Mouse (Mus musculus) megakaryocyte, embryonic 14.5 days (primary cell): ENCODE measurements around the gene Gm20388. TPM values are rescaled to one million over a fixed set of nuclear protein-coding genes. Genes with fewer than 3 reads are reported as not detected.

Experiments
- H3K27me3 ChIP-seq: replicated peaks from 2 replicates; pipeline ENCODE3; 2012; ENCODE audit warnings: inconsistent platforms
- H3K36me3 ChIP-seq: replicated peaks from 2 replicates; pipeline ENCODE3; 2012; ENCODE audit warnings: low read length, inconsistent platforms, mixed read lengths
- H3K4me1 ChIP-seq: 2 replicates; pipeline ENCODE4 v1.6.1; 2012; ENCODE audit warnings: inconsistent platforms
- H3K4me3 ChIP-seq: replicated peaks from 2 replicates; pipeline ENCODE3; 2012; ENCODE audit warnings: moderate library complexity, mild to moderate bottlenecking, inconsistent platforms
- H3K9me3 ChIP-seq: 2 replicates; pipeline ENCODE4 v1.6.1; 2012; ENCODE audit warnings: inconsistent platforms
- FLI1 ChIP-seq: IDR thresholded peaks from 2 replicates; pipeline ENCODE4 v1.6.1; 2012; ENCODE audit warnings: low read length, inconsistent platforms, mixed read lengths
- GATA1 ChIP-seq: IDR thresholded peaks from 3 replicates; pipeline ENCODE4 v1.6.1; 2012; ENCODE audit warnings: mixed read lengths, low read length, inconsistent platforms, borderline replicate concordance
- polyA plus RNA-seq: library from polyadenylated mRNA; stranded (reverse); fragments of >175 nt; gene quantifications from 2 replicates; pipeline ENCODE4 v1.2.3, GENCODE M21; 2012; ENCODE audit warnings: low replicate concordance; ENCODE audit not compliant: insufficient read depth

Gm20388 gene
- polyA plus RNA-seq, 1 experiment: 111 TPM

DNA sequence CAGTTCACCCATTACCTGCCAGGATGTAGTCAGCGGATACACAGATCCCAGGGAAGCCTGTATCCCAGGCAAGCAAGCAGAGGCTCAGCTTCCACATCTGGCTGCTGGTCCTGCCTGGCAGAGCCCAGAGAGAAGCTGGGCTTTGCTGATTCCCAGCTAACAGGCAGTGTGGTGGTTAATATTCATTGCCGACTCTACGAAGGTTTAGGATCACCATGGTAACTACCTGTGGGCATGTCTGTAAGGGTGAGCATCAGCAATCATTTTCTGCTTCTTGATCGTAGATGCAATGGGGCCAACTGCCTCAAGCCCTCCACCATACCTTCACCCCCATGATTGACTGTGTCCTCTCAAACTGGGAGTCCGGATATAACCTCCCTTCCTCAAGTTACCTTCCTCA, 4283.4 kb downstream of the Gm20388 start:
- Histone ChIP-seq H3K27me3 (peaks cover 79% of the 10 kb centered on the region), H3K9me3 (peaks cover 21% of the 10 kb centered on the region), H3K4me3 (no peak overlapping the region), H3K36me3 (no peaks in the 10 kb centered on the region), H3K4me1 (peaks cover 43% of the 10 kb centered on the region)
- no peak for TF ChIP-seq GATA1
- no peak for TF ChIP-seq FLI1

DNA sequence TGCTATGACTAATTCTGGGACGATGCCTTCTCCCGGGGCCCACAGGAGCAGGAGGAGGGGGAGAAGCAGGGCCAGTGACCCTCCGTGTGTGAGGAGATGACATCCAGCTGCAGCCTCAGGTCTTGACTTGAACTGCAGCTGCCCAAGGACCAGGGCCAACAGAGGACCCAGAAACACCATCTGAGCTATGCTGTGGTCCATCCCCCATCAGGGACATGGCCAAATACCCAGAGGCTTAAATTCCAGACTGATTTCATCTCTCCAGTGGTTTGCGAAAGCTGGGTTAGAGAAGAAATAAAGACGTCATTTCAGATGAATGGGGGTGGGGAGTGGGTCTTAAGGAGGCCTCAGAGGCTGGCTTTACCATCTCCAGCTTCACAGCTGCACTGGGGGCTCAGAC, 4285.6 kb downstream of the Gm20388 start:
- TF ChIP-seq GATA1: no peak
- TF ChIP-seq FLI1: no peak
- peaks cover 21% of the 10 kb centered on the region for H3K9me3 ChIP-seq
- peaks cover 80% of the 10 kb centered on the region for H3K27me3 ChIP-seq
- peak overlapping the region; percentile 52 for H3K4me3 ChIP-seq
- no peaks in the 10 kb centered on the region for H3K36me3 ChIP-seq
- peaks cover 35% of the 10 kb centered on the region for H3K4me1 ChIP-seq

DNA sequence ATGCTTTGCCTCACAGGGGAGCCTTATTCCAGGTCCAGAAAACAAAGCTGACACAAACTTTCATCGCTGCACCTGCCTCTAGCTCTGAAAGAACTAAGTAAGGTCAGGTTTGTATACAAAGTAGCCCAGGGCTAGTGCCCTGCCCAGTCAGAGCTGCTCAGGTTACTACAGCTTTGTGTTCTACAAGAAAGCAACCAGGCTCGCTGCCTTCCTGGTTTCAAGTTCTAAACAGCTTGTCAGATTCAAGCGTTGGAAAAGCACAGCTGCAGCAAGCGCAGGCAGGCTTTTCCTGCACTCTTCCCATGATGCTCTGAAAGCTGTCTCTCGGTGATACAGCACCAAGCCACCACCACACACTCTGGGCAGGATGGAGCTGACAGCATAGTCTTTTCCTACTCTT, 4286.2 kb downstream of the Gm20388 start:
- H3K36me3 ChIP-seq: no peaks in the 10 kb centered on the region
- H3K4me3 ChIP-seq: no peak overlapping the region
- peaks cover 21% of the 10 kb centered on the region for H3K9me3 ChIP-seq
- H3K27me3 ChIP-seq: peaks cover 82% of the 10 kb centered on the region
- TF ChIP-seq FLI1 (no peak), GATA1 (no peak)
- H3K4me1 ChIP-seq: peaks cover 35% of the 10 kb centered on the region

DNA sequence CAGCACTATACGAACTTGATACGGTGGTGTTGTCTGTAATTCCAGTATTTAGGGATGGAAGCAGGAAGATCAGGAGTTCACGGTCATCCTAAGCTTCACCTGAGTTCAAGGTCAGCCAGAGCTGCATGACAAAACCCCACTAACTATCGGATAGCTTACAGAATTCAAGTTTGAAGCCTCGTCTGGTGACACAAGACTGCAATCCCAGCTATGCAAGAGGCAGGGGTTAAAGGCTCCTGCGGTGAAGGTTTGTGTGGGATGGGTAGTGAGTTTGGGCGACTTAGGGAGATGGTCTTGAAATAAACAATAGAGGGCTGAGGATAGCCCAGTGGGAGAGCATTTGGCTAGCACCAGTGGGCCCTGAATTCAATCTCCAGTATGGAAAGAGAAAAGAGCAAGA, 4287.6 kb downstream of the Gm20388 start:
- TF ChIP-seq FLI1: no peak
- no peak for TF ChIP-seq GATA1
- Histone ChIP-seq H3K36me3 (no peaks in the 10 kb centered on the region), H3K4me1 (peaks cover 31% of the 10 kb centered on the region), H3K27me3 (peaks cover 83% of the 10 kb centered on the region), H3K4me3 (no peak overlapping the region), H3K9me3 (peaks cover 21% of the 10 kb centered on the region)

DNA sequence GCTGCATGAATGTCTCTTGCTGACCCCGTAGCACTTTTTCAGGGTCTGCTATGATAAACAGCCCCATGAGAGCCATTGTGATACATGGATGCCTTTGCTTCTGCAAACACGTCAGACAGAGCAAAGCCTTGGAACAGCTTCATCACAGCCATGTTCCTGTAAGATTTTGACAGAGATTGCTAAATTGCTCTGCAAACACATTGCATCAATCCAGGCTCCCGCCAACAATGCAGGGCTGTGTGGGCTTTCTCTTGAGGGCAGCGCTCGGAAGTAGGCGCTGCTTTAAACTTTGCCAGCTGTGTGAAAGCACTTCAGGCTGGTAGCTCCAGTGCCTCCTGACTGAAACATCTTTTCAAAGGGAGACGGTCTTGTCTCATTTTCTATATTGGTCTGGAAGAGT, 4289.8 kb downstream of the Gm20388 start:
- Histone ChIP-seq H3K27me3 (peaks cover 77% of the 10 kb centered on the region), H3K9me3 (peaks cover 20% of the 10 kb centered on the region), H3K36me3 (no peaks in the 10 kb centered on the region), H3K4me1 (peaks cover 33% of the 10 kb centered on the region), H3K4me3 (no peak overlapping the region)
- no peak for TF ChIP-seq FLI1
- no peak for TF ChIP-seq GATA1

DNA sequence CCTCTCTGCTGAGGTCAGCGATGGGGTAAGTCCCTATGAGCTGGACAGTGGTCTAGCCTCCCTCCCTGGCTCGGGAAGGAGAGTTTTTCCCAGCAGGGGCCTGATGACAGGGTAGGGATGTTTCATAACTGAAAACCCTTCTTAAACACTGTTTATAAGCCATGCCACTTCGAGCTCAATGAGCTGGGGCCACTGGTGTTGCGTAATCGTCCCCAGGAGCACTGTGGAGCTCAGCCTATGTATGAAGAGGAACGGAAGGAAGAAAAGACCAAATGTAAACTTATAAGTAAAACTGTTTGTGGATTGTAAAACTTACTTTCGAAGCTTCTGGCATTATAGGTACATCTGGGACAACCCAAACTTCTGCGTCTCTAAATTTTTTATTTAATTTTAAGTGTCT, 4291.1 kb downstream of the Gm20388 start:
- Histone ChIP-seq H3K4me3 (no peak overlapping the region), H3K4me1 (peaks cover 23% of the 10 kb centered on the region), H3K27me3 (peaks cover 77% of the 10 kb centered on the region), H3K9me3 (peaks cover 26% of the 10 kb centered on the region), H3K36me3 (no peaks in the 10 kb centered on the region)
- TF ChIP-seq FLI1: no peak
- no peak for TF ChIP-seq GATA1

DNA sequence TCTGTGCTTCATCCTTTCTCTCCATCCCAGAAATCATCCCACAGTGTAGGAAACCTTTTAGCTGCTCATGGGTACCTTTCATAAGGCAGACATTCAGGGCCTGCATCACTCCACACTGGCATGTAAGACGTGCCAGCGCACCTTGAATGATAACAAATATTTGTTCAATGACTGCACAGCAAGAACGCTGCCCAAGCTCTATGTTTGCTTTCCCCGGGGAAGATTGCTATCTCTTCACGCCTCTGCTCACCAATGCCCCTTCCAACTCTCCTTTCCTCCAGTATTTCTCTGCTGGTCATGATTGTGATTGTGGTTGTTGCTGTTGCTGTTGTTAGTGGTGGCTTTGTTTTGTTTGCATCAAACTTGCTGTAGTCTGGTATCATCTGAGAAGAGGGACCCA, 4292.3 kb downstream of the Gm20388 start:
- TF ChIP-seq FLI1: no peak
- no peak for TF ChIP-seq GATA1
- peaks cover 14% of the 10 kb centered on the region; the same call in 1 of the 2 replicates for H3K4me1 ChIP-seq
- no peak overlapping the region for H3K4me3 ChIP-seq
- peaks cover 71% of the 10 kb centered on the region for H3K27me3 ChIP-seq
- H3K36me3 ChIP-seq: no peaks in the 10 kb centered on the region
- peaks cover 19% of the 10 kb centered on the region for H3K9me3 ChIP-seq

DNA sequence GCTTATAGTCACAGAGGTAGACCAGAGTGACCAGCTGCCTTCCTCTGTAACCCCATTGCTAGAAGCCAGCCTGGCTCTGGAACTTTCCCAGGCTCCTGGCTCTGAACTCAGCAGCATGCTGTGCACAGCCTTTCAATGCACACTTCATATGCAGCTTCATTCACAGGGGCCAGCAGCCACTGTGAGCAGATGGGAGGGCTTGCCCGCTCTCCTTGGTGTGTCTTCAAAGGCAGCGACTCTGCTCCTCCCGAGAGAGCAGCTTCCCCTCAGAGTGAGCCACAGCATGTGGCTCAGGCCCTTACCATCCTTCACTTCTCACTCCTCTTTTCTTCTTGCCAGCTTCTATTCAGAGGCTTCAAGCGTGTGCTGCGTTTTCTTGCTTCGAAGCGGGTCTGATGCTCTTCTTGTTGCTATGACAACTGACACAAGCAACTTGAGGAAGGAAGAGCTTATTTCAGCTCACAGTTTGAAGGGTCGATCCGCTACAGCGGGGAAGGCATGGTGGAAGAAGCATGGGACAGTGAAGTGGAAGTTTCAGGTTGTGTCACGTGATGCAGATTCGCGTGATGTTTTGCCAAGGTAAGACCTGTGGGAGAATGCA, 4293.5 kb downstream of the Gm20388 start:
- Histone ChIP-seq H3K9me3 (peaks cover 14% of the 10 kb centered on the region), H3K4me3 (no peak overlapping the region), H3K4me1 (peaks cover 14% of the 10 kb centered on the region), H3K27me3 (peaks cover 60% of the 10 kb centered on the region), H3K36me3 (no peaks in the 10 kb centered on the region)
- TF ChIP-seq GATA1 (no peak), FLI1 (no peak)

DNA sequence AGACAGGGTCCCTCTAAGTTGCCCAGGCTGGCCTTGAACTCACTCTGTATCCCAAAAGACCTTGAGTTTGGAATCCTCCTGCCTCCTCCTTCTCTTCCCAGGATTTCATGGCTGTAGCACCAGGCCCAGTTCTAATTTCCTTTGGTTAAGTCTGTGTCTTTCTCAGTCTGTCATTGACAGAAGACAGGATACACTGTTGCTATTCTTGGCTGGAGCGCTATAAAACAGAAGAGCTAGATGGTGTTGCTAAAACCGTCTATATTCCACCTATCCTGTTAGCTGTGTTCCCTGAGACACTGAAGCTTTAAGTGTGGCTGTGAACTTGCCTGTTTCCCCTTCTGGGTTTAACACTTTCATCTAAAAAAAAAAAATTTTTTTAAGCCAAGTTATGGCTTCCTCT, 4301.5 kb downstream of the Gm20388 start:
- TF ChIP-seq GATA1 (no peak), FLI1 (no peak)
- no peaks in the 10 kb centered on the region for H3K36me3 ChIP-seq
- peaks cover 28% of the 10 kb centered on the region for H3K4me1 ChIP-seq
- H3K27me3 ChIP-seq: peaks cover 47% of the 10 kb centered on the region
- H3K4me3 ChIP-seq: no peak overlapping the region
- H3K9me3 ChIP-seq: 0 out of 2 replicates have a peak, but pooled peaks cover 4% of the 10 kb centered on the region

DNA sequence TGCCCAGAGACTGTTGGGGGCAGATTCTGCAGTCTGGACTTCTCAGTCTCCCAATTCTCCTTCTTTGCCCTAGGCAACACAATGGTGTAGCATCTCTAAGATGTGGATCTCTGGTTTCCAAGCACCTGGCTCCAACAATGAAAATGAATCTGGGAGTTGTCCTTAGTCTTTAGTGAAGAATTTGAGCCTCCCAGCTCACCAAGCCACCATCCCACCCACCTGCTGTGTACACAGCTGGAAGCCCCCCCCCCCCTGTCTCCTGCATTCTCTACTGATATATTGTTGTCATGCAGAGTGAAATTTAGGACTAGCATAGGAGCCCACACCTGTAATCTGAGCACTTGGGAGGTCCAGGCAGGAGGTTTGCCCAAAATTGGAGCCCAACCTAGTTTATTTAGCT, 4306.3 kb downstream of the Gm20388 start:
- peaks cover 52% of the 10 kb centered on the region for H3K27me3 ChIP-seq
- no peaks in the 10 kb centered on the region for H3K36me3 ChIP-seq
- no peak for TF ChIP-seq GATA1
- no peak for TF ChIP-seq FLI1
- H3K9me3 ChIP-seq: no peaks in the 10 kb centered on the region
- H3K4me3 ChIP-seq: no peak overlapping the region
- peaks cover 34% of the 10 kb centered on the region for H3K4me1 ChIP-seq

DNA sequence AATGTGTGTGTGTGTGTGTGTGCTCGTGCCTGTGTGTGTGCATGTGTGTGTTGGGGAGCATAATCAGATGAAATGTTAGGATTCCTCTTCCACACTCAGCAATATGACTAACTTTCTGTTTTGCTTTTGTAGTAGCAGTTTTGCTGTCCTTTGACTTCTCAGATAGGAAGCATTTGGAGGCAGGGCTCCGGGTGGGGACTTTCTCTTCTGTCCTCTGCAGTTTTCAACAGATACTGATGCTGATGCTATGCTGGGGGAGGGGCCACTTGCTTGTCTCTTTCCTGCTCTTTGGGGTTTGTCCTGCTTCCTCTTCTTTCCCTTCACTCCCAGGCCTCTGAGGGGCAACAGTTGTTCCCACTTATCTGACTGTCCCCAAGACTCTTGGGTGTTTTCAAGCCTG, 4319.2 kb downstream of the Gm20388 start:
- peaks cover 85% of the 10 kb centered on the region for H3K4me1 ChIP-seq
- H3K27me3 ChIP-seq: peaks cover 2% of the 10 kb centered on the region
- H3K9me3 ChIP-seq: no peaks in the 10 kb centered on the region
- peaks cover 20% of the 10 kb centered on the region for H3K36me3 ChIP-seq
- no peak for TF ChIP-seq GATA1
- no peak for TF ChIP-seq FLI1
- peak overlapping the region; percentile 86 for H3K4me3 ChIP-seq
